Comparison of ENCODE assay signal across 10 mouse cellular contexts in the genomic region with DNA sequence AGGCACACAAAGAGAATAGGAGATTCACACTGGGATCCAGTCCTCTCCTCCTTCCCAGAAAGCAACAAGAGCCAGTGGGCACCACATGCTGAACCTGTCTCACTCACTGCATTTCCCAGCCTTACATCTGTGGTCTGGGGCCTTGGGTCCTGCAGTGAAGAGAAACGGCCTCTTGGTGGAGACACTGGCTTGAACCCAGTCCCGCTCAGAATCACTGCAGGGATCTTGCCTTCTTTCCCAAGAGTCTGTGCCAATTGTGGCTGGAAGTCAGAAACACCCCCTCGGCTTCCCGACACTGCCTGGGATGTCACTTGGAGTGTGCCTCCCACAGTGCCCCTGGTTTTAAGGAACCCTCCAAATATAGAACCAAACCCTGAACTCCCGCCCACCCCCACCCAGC. TPM values are rescaled to one million over a fixed set of nuclear protein-coding genes. Genes with fewer than 3 reads are reported as not detected.
DNase-seq lines count a peak whose midpoint lies in the region; ATAC-seq and TF ChIP-seq lines count a peak whose summit lies in the region.
"Had no signal": no experiment of that assay in that cellular context is flagged by ENCODE, and none has a peak within 500 bp of the region (broad histone marks: within the 10 kb centered on the region; RNA-seq: fewer than 3 reads in every experiment).

No protein-coding gene starts in this region.

- no peak overlapping the region for H3K27ac ChIP-seq in kidney, embryonic 15.5 days
- no peak overlapping the region for H3K27ac ChIP-seq in ES-E14 (ENCODE audit: insufficient read depth, low read depth, low read length, poor library complexity, severe bottlenecking)
- H3K27ac ChIP-seq: limb, embryonic 13.5 days; stomach, embryonic 15.5 days had no signal

- no peak overlapping the region for H3K9ac ChIP-seq in kidney, embryonic 15.5 days
- H3K9ac ChIP-seq in ES-E14 (ENCODE audit: insufficient read depth, low read depth, low read length, poor library complexity, severe bottlenecking), result no peak overlapping the region
- H3K9ac ChIP-seq: limb, embryonic 13.5 days; stomach, embryonic 15.5 days had no signal

- H3K4me2 ChIP-seq in kidney, embryonic 15.5 days, result no peak overlapping the region
- H3K4me2 ChIP-seq: limb, embryonic 13.5 days; stomach, embryonic 15.5 days had no signal

- peak; percentile 58 for ATAC-seq in kidney, embryonic 15.5 days (replicated peaks; ENCODE audit: low FRiP score)
- ATAC-seq in CD4-positive, CD25-positive, alpha-beta regulatory T cell, adult 4 months, result no peak

- no peaks in the 10 kb centered on the region for H3K36me3 ChIP-seq in kidney, embryonic 15.5 days
- H3K36me3 ChIP-seq in ES-E14 (ENCODE audit: control insufficient read depth, insufficient read depth, low read length, poor library complexity, severe bottlenecking), result no peaks in the 10 kb centered on the region
- H3K36me3 ChIP-seq: limb, embryonic 13.5 days; stomach, embryonic 15.5 days had no signal

- in situ Hi-C loops in ES-E14 (cut with MboI; ENCODE audit: low sequenced_read_pairs in 2 of 2, unreplicated experiment in 2 of 2), result no loop called here

- H3K4me1 ChIP-seq in kidney, embryonic 15.5 days, result 0 out of 2 replicates have a peak, but pooled peaks cover 2% of the 10 kb centered on the region
- H3K4me1 ChIP-seq in ES-E14 (ENCODE audit: control insufficient read depth in 2 of 2, insufficient read depth in 2 of 2, low read length in 2 of 2, poor library complexity in 1 of 2), result peaks cover 0 to 3% of the 10 kb centered on the region in 2 experiments; a peak in 2 of 4 replicates
- H3K4me1 ChIP-seq: stomach, embryonic 15.5 days had no signal

- no peak overlapping the region for H3K4me3 ChIP-seq in kidney, embryonic 15.5 days (replicated peaks)
- no peak overlapping the region for H3K4me3 ChIP-seq in ES-E14 (ENCODE audit: insufficient read depth in 1 of 2, low read depth in 1 of 2, low read length in 2 of 2, poor library complexity in 1 of 2, severe bottlenecking in 1 of 2)
- H3K4me3 ChIP-seq: limb, embryonic 13.5 days; stomach, embryonic 15.5 days had no signal

- WGBS in kidney, embryonic 15.5 days, result 23% methylated on average over 5 of the region's 5 CpGs

- H3K27me3 ChIP-seq in kidney, embryonic 15.5 days, result no peaks in the 10 kb centered on the region
- H3K27me3 ChIP-seq: limb, embryonic 13.5 days; stomach, embryonic 15.5 days had no signal

- no peaks in the 10 kb centered on the region for H3K9me3 ChIP-seq in kidney, embryonic 15.5 days (replicated peaks)
- H3K9me3 ChIP-seq in ES-E14 (ENCODE audit: control insufficient read depth, insufficient read depth, low read depth, low read length), result no peaks in the 10 kb centered on the region
- H3K9me3 ChIP-seq: limb, embryonic 13.5 days; stomach, embryonic 15.5 days had no signal

- no peak for DNase-seq in kidney, adult 8-10 months
- DNase-seq in ES-E14 (ENCODE audit: low read depth, low spot score), result peak; percentile 57
- DNase-seq in cerebellum, adult 8-10 months, result peak; percentile 70
- peak; percentile 62 for DNase-seq in kidney, postnatal 10 days
- DNase-seq in left cerebral cortex, adult 11 months (ENCODE audit: low spot score), result no peak
- no peak for DNase-seq in natural killer cell, adult 2 months (ENCODE audit: low spot score in 2 of 2)

TF ChIP-seq in ES-E14, 5 proteins besides CTCF, POLR2A, EP300 and RAD21:
- TF ChIP-seq ZC3H11A (IDR thresholded peaks at IDR 0.05; ENCODE audit: borderline replicate concordance, low read depth, low read length), result 0 out of 2 replicates have a peak, but pooled peaks have one; percentile 2
- no peak for TF ChIP-seq CHD2 (IDR thresholded peaks at IDR 0.05; ENCODE audit: low read depth, low read length)

RNA-seq across cellular contexts. Expression of gene Tpcn2, which starts 5.5 kb away (rescaled TPM):
- 8.8 and 9.7 TPM in 2 replicates for polyA plus RNA-seq in kidney, embryonic 15.5 days (2015; fragmentation: Nextera tagmentation; extraction: Ambion mirVana)
- 10.1 and 16.9 TPM in 2 replicates for total RNA-seq in ES-E14 (2012; rRNA removed)
- polyA plus RNA-seq in CD4-positive, CD25-positive, alpha-beta regulatory T cell, adult 4 months (2017; shearing (Covaris generic)), result 10 to 100 TPM in 1 of 2 experiments, 1 to 10 TPM in 1; 6.1 to 13.6 TPM

RNA-seq across cellular contexts. Expression of gene Mrgprf, which starts 11.3 kb away (rescaled TPM):
- polyA plus RNA-seq in kidney, embryonic 15.5 days (2015; fragmentation: Nextera tagmentation; extraction: Ambion mirVana), result 2.5 and 3.7 TPM in 2 replicates
- total RNA-seq in ES-E14 (2012; rRNA removed), result 0.49 and 0.85 TPM in 2 replicates
- not detected for polyA plus RNA-seq in CD4-positive, CD25-positive, alpha-beta regulatory T cell, adult 4 months (2017; shearing (Covaris generic))

RNA-seq across cellular contexts. Expression of gene Mrgprd, which starts 25.3 kb away (rescaled TPM):
- not detected in 2 replicates for polyA plus RNA-seq in kidney, embryonic 15.5 days (2015; fragmentation: Nextera tagmentation; extraction: Ambion mirVana)
- 0.09 TPM in 1 of 2 replicates, not detected in the other for total RNA-seq in ES-E14 (2012; rRNA removed)
- polyA plus RNA-seq in CD4-positive, CD25-positive, alpha-beta regulatory T cell, adult 4 months (2017; shearing (Covaris generic)), result under 1 TPM in 1 of 2 experiments, not detected in 1; 0.09 TPM
- polyA plus RNA-seq: limb, embryonic 13.5 days; stomach, embryonic 15.5 days had no signal

Comparison
In these comparisons a context has a peak if more than half of its experiments do, and no peak if none do; other contexts are left out.
1. DNase-seq: peak in ES-E14 (single experiment), cerebellum, adult 8-10 months (single experiment) and kidney, postnatal 10 days (single experiment); none in kidney, adult 8-10 months (0 of 2), left cerebral cortex, adult 11 months (single experiment) and natural killer cell, adult 2 months (0 of 2).